Mouse (Mus musculus): Measurements from ENCODE around the gene Gm7137. TPM values are rescaled to one million over a fixed set of nuclear protein-coding genes. Genes with fewer than 3 reads are reported as not detected.
"Not testable (repeated sequence)": the region's sequence is repeated elsewhere in the genome, so short reads cannot be mapped to it uniquely, and the experiment has no call there.

The Gm7137 gene
- not detected in 2 replicates for total RNA-seq (2012; rRNA removed)

DNA sequence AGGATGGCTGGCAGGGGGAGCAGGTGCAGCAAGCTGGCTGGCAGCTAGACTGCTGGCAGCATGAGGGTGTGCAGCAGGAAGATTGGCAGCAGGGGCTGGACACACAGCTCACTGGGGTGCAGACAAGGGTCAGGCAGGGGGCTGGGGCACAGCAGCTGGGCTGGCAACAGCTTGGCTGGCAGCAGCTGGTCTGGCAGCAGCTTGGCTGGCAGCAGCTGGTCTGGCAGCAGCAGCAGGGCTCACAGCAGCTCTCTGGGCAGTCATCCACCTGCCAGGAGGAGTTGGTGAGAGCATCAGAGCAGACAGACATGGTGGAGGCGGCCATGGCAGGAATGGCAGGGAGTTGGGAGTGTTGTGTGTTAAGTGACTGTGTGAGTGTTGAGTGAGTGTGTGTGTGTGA is at the start of gene Gm7137:
TSS of gene Gm7137 (minus strand) at position 325 of the 400 bp plus-strand sequence.
- H3K36me3 ChIP-seq (ENCODE audit: control insufficient read depth, insufficient read depth, low read length, poor library complexity, severe bottlenecking); in situ Hi-C loops (cut with MboI; ENCODE audit: low sequenced_read_pairs in 2 of 2, unreplicated experiment in 2 of 2); H3K27ac ChIP-seq (ENCODE audit: insufficient read depth, low read depth, low read length, poor library complexity, severe bottlenecking); H3K9me3 ChIP-seq (ENCODE audit: control insufficient read depth, insufficient read depth, low read depth, low read length); DNase-seq (ENCODE audit: low read depth, low spot score); H3K4me1 ChIP-seq (ENCODE audit: control insufficient read depth in 2 of 2, insufficient read depth in 2 of 2, low read length in 2 of 2, poor library complexity in 1 of 2); H3K4me3 ChIP-seq (ENCODE audit: insufficient read depth in 1 of 2, low read depth in 1 of 2, low read length in 2 of 2, poor library complexity in 1 of 2, severe bottlenecking in 1 of 2); H3K9ac ChIP-seq (ENCODE audit: insufficient read depth, low read depth, low read length, poor library complexity, severe bottlenecking): not testable (repeated sequence)

- in situ Hi-C loops (cut with MboI; ENCODE audit: low sequenced_read_pairs in 2 of 2, unreplicated experiment in 2 of 2) = no loop called here
- Histone ChIP-seq H3K9ac (ENCODE audit: insufficient read depth, low read depth, low read length, poor library complexity, severe bottlenecking) (0 out of 2 replicates have a peak within 1 kb of the TSS, but pooled peaks have one; percentile 21), H3K4me3 (ENCODE audit: insufficient read depth in 1 of 2, low read depth in 1 of 2, low read length in 2 of 2, poor library complexity in 1 of 2, severe bottlenecking in 1 of 2) (peak within 1 kb of the TSS in 1 of 2 experiments; percentile 25; a peak in 1 of 4 replicates), H3K9me3 (ENCODE audit: control insufficient read depth, insufficient read depth, low read depth, low read length) (no peaks in the 10 kb centered on the region), H3K4me1 (ENCODE audit: control insufficient read depth in 2 of 2, insufficient read depth in 2 of 2, low read length in 2 of 2, poor library complexity in 1 of 2) (no peaks in the 10 kb centered on the region), H3K36me3 (ENCODE audit: control insufficient read depth, insufficient read depth, low read length, poor library complexity, severe bottlenecking) (no peaks in the 10 kb centered on the region), H3K27ac (ENCODE audit: insufficient read depth, low read depth, low read length, poor library complexity, severe bottlenecking) (no peak within 1 kb of the TSS)
- no peak for TF ChIP-seq HCFC1 (IDR thresholded peaks at IDR 0.05; ENCODE audit: borderline replicate concordance, insufficient read depth, low read length)
- TF ChIP-seq ZC3H11A (IDR thresholded peaks at IDR 0.05; ENCODE audit: borderline replicate concordance, low read depth, low read length) = no peak
- TF ChIP-seq CHD2 (IDR thresholded peaks at IDR 0.05; ENCODE audit: low read depth, low read length) = no peak
- TF ChIP-seq MAFK (IDR thresholded peaks at IDR 0.05; ENCODE audit: insufficient read depth, low read depth, low read length) = no peak
- no peak for TF ChIP-seq ZNF384 (IDR thresholded peaks at IDR 0.05; ENCODE audit: low read depth, low read length)
- DNase-seq (ENCODE audit: low read depth, low spot score) = no peak
Measured at GRCm38 (mm10) chr10:77835647-77836046, 47.6 kb upstream of the Gm7137 start, which contains the start of gene Krtap10-10. TSS of gene Krtap10-10 (plus strand) at chr10:77835947.

DNA sequence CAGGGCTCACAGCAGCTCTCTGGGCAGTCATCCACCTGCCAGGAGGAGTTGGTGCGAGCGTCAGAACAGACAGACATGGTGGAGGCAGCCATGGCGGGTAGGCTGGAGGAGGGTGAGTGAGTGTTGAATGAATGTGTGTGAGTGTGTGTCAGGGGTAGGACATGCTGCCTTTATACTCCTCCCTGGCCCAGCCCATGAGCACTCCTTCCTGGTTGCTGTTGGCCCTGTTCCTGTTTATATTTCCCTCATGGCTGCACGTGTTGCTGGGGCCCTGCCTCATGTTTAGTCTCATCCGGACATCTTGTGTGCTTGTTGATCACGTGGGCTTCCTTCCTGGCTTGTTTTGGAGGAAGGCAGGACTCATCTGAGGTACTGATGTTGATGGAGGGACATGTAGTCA is 39.0 kb upstream of the Gm7137 start, which contains the start of gene Krtap10-4:
TSS of gene Krtap10-4 (minus strand) at position 145 of the 400 bp plus-strand sequence.
- Histone ChIP-seq H3K4me1 (ENCODE audit: control insufficient read depth in 2 of 2, insufficient read depth in 2 of 2, low read length in 2 of 2, poor library complexity in 1 of 2) (no peaks in the 10 kb centered on the region), H3K27ac (ENCODE audit: insufficient read depth, low read depth, low read length, poor library complexity, severe bottlenecking) (no peak within 1 kb of the TSS), H3K9ac (ENCODE audit: insufficient read depth, low read depth, low read length, poor library complexity, severe bottlenecking) (no peak within 1 kb of the TSS), H3K36me3 (ENCODE audit: control insufficient read depth, insufficient read depth, low read length, poor library complexity, severe bottlenecking) (no peaks in the 10 kb centered on the region), H3K4me3 (ENCODE audit: insufficient read depth in 1 of 2, low read depth in 1 of 2, low read length in 2 of 2, poor library complexity in 1 of 2, severe bottlenecking in 1 of 2) (no peak within 1 kb of the TSS), H3K9me3 (ENCODE audit: control insufficient read depth, insufficient read depth, low read depth, low read length) (no peaks in the 10 kb centered on the region)
- in situ Hi-C loops (cut with MboI; ENCODE audit: low sequenced_read_pairs in 2 of 2, unreplicated experiment in 2 of 2) = no loop called here
- TF ChIP-seq CHD2 (IDR thresholded peaks at IDR 0.05; ENCODE audit: low read depth, low read length) (no peak), ZC3H11A (IDR thresholded peaks at IDR 0.05; ENCODE audit: borderline replicate concordance, low read depth, low read length) (no peak), MAFK (IDR thresholded peaks at IDR 0.05; ENCODE audit: insufficient read depth, low read depth, low read length) (no peak)
- DNase-seq (ENCODE audit: low read depth, low spot score) = no peak

GRCm38 (mm10) chr10:77819203-77819602 is 31.2 kb upstream of the Gm7137 start:
- Histone ChIP-seq H3K36me3 (ENCODE audit: control insufficient read depth, insufficient read depth, low read length, poor library complexity, severe bottlenecking) (no peaks in the 10 kb centered on the region), H3K27ac (ENCODE audit: insufficient read depth, low read depth, low read length, poor library complexity, severe bottlenecking) (no peak overlapping the region), H3K9me3 (ENCODE audit: control insufficient read depth, insufficient read depth, low read depth, low read length) (no peaks in the 10 kb centered on the region), H3K4me3 (ENCODE audit: insufficient read depth in 1 of 2, low read depth in 1 of 2, low read length in 2 of 2, poor library complexity in 1 of 2, severe bottlenecking in 1 of 2) (no peak overlapping the region), H3K4me1 (ENCODE audit: control insufficient read depth in 2 of 2, insufficient read depth in 2 of 2, low read length in 2 of 2, poor library complexity in 1 of 2) (no peaks in the 10 kb centered on the region), H3K9ac (ENCODE audit: insufficient read depth, low read depth, low read length, poor library complexity, severe bottlenecking) (no peak overlapping the region)
- TF ChIP-seq ZC3H11A (IDR thresholded peaks at IDR 0.05; ENCODE audit: borderline replicate concordance, low read depth, low read length) = no peak
- no peak for TF ChIP-seq MAFK (IDR thresholded peaks at IDR 0.05; ENCODE audit: insufficient read depth, low read depth, low read length)
- TF ChIP-seq HCFC1 (IDR thresholded peaks at IDR 0.05; ENCODE audit: borderline replicate concordance, insufficient read depth, low read length) = no peak
- TF ChIP-seq ZNF384 (IDR thresholded peaks at IDR 0.05; ENCODE audit: low read depth, low read length) = no peak
- no peak for TF ChIP-seq CHD2 (IDR thresholded peaks at IDR 0.05; ENCODE audit: low read depth, low read length)
- DNase-seq (ENCODE audit: low read depth, low spot score) = no peak
- in situ Hi-C loops (cut with MboI; ENCODE audit: low sequenced_read_pairs in 2 of 2, unreplicated experiment in 2 of 2) = no loop called here

DNA sequence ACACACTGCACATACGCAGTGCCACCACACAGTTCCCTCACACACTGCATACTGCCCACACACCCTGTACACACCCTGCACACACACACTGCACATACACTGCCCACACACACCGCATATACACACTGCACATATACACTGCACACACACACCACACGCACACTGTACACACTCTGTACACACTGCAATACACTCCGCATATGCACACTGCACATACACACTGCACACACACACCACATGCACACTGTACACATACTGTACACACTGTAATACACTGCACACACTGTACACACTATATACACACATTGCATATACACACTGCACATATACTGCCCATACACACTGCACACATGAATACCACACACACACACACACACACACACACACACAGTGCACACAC is 30.5 kb upstream of the Gm7137 start:
- in situ Hi-C loops (cut with MboI; ENCODE audit: low sequenced_read_pairs in 2 of 2, unreplicated experiment in 2 of 2) = no loop called here
- no peak for TF ChIP-seq CHD2 (IDR thresholded peaks at IDR 0.05; ENCODE audit: low read depth, low read length)
- TF ChIP-seq MAFK (IDR thresholded peaks at IDR 0.05; ENCODE audit: insufficient read depth, low read depth, low read length) = no peak
- TF ChIP-seq HCFC1 (IDR thresholded peaks at IDR 0.05; ENCODE audit: borderline replicate concordance, insufficient read depth, low read length) = no peak
- no peak for TF ChIP-seq ZC3H11A (IDR thresholded peaks at IDR 0.05; ENCODE audit: borderline replicate concordance, low read depth, low read length)
- TF ChIP-seq ZNF384 (IDR thresholded peaks at IDR 0.05; ENCODE audit: low read depth, low read length) = no peak

More for the DNA sequence above, 30.5 kb upstream of the Gm7137 start:
- Histone ChIP-seq H3K27ac (ENCODE audit: insufficient read depth, low read depth, low read length, poor library complexity, severe bottlenecking) (no peak overlapping the region), H3K4me1 (ENCODE audit: control insufficient read depth in 2 of 2, insufficient read depth in 2 of 2, low read length in 2 of 2, poor library complexity in 1 of 2) (no peaks in the 10 kb centered on the region), H3K9ac (ENCODE audit: insufficient read depth, low read depth, low read length, poor library complexity, severe bottlenecking) (no peak overlapping the region), H3K36me3 (ENCODE audit: control insufficient read depth, insufficient read depth, low read length, poor library complexity, severe bottlenecking) (no peaks in the 10 kb centered on the region), H3K4me3 (ENCODE audit: insufficient read depth in 1 of 2, low read depth in 1 of 2, low read length in 2 of 2, poor library complexity in 1 of 2, severe bottlenecking in 1 of 2) (no peak overlapping the region), H3K9me3 (ENCODE audit: control insufficient read depth, insufficient read depth, low read depth, low read length) (no peaks in the 10 kb centered on the region)
- DNase-seq (ENCODE audit: low read depth, low spot score) = no peak
